Mouse (Mus musculus) embryonic facial prominence, embryonic 15.5 days (tissue): ENCODE results near the gene Fermt1. TPM values are rescaled to one million over a fixed set of nuclear protein-coding genes. Genes with fewer than 3 reads are reported as not detected.

Experiments
- ATAC-seq: fragments of 200-750 bp; cut with Nextera tagmentation; 2 replicates; pipeline ENCODE4 v1.8.0; 2017; ENCODE audit warnings: low read depth, moderate TSS enrichment; ENCODE audit not compliant: insufficient number of reproducible peaks, low FRiP score, low TSS enrichment
- H3K27ac ChIP-seq: fragments of 300-500 bp; sonication (generic); replicated peaks from 2 replicates; pipeline ENCODE4 v1.5.1; 2015; ENCODE audit warnings: mild to moderate bottlenecking, inconsistent platforms
- H3K27me3 ChIP-seq: fragments of 300-500 bp; sonication (generic); 2 replicates; pipeline ENCODE4 v1.6.1; 2015; ENCODE audit warnings: inconsistent platforms
- H3K36me3 ChIP-seq: fragments of 300-500 bp; sonication (generic); 2 replicates; pipeline ENCODE4 v1.6.1; 2015; ENCODE audit warnings: mild to moderate bottlenecking, inconsistent platforms
- H3K4me1 ChIP-seq: fragments of 300-500 bp; sonication (generic); 2 replicates; pipeline ENCODE4 v1.6.1; 2015; ENCODE audit warnings: inconsistent platforms
- H3K4me2 ChIP-seq: fragments of 300-500 bp; sonication (generic); replicated peaks from 2 replicates; pipeline ENCODE4 v1.6.1; 2015; ENCODE audit warnings: mild to moderate bottlenecking, inconsistent platforms
- H3K4me3 ChIP-seq: fragments of 300-500 bp; sonication (generic); replicated peaks from 2 replicates; pipeline ENCODE4 v1.5.1; 2015; ENCODE audit warnings: mild to moderate bottlenecking, inconsistent platforms
- H3K9ac ChIP-seq: fragments of 300-500 bp; sonication (generic); 2 replicates; pipeline ENCODE4 v1.6.1; 2015; ENCODE audit warnings: inconsistent platforms
- H3K9me3 ChIP-seq: fragments of 300-500 bp; sonication (generic); replicated peaks from 2 replicates; pipeline ENCODE4 v1.6.1; 2016; ENCODE audit warnings: inconsistent platforms
- WGBS: fragments of 180-500 bp; shearing (Covaris S2); methylation state at CpG from one replicate; pipeline ENCODE4 v1.1.7; 2015; 5-methylcytosine and 5-hydroxymethylcytosine counted together
- polyA plus RNA-seq: library from polyadenylated mRNA; unstranded; fragments of >200 nt; fragmentation: Nextera tagmentation; extraction: Ambion mirVana; gene quantifications from 2 replicates; pipeline ENCODE4 v1.2.1, GENCODE M21; 2015

Gene Fermt1
- polyA plus RNA-seq, 1 experiment from 2014 or later = 23.5 TPM

DNA sequence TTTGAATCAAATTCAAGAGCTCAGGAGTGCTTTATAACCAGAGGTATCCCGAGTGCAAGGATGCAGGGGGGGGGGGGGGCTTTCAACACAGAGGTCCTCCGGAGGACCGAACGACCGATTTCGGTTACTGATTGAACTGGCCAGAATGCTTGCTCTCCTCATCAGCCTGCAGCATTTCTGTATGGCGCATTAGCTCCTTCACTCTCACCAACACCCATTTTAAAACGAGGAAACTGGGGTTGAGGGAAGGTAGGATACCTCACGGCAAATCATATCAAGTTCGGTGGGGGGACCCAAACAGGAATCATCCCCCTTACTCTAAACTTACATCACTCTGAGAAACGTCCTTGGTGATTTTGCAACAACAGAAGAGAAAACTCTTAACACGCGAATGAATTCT, 1.7 kb downstream of the Fermt1 start:
- Histone ChIP-seq H3K4me3 (peak overlapping the region; percentile 24), H3K9ac (no peak overlapping the region), H3K9me3 (no peaks in the 10 kb centered on the region), H3K4me2 (peak overlapping the region; percentile 21), H3K27ac (no peak overlapping the region), H3K27me3 (peaks cover 34% of the 10 kb centered on the region), H3K4me1 (peaks cover 14% of the 10 kb centered on the region), H3K36me3 (no peaks in the 10 kb centered on the region)
- no peak for ATAC-seq
- 32% methylated on average over 13 of the region's 13 CpGs for WGBS

DNA sequence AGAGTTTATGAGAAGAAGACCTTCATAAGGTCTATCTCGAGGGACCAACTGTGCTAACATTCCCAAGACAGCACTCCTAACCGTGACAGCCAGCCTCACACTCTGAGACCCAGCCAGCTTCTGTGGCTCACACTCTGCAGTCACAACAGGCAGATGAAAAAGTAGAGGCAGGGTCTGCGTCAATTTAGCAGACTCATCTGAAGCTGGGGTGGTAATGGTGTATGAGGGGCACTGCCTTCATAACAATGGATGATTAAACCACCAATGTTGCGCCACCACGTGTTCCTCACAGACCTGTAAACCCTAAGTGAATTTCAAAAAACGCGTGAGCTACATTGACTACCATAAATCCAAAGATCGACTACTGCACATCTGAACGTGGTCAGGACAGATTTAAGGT, 2.1 kb downstream of the Fermt1 start:
- H3K27ac ChIP-seq = no peak overlapping the region
- H3K4me3 ChIP-seq = peak overlapping the region; percentile 24
- no peak for ATAC-seq
- H3K4me1 ChIP-seq = peaks cover 14% of the 10 kb centered on the region
- H3K9me3 ChIP-seq = no peaks in the 10 kb centered on the region
- 44% methylated on average over 9 of the region's 9 CpGs for WGBS
- no peak overlapping the region for H3K9ac ChIP-seq
- no peaks in the 10 kb centered on the region for H3K36me3 ChIP-seq
- peak overlapping the region; percentile 21 for H3K4me2 ChIP-seq
- H3K27me3 ChIP-seq = peaks cover 34% of the 10 kb centered on the region

DNA sequence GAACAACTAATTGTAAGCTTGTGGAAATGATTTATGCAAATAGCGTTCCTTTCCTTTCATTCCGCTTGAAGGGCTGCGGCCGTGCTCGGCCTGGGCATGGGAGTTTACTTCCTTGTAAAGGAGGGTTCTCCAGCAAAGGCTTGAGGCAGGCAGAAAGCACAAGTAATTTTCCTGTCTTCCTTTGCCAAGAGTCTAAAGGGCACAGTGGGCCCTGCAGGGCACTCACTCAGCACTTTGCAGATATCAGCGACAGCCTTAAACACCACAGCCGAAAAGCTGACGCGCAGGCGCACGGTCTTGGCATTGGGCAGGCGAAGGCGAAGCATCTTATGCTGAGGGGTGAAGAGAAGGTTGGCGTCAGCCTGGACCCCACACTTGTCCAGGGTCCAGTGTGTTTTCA, 6.7 kb downstream of the Fermt1 start:
- no peak overlapping the region for H3K27ac ChIP-seq
- H3K9me3 ChIP-seq = no peaks in the 10 kb centered on the region
- H3K36me3 ChIP-seq = no peaks in the 10 kb centered on the region
- no peak for ATAC-seq
- H3K4me2 ChIP-seq = no peak overlapping the region
- H3K4me3 ChIP-seq = no peak overlapping the region
- WGBS = 82% methylated on average over 14 of the region's 14 CpGs
- H3K27me3 ChIP-seq = peaks cover 7% of the 10 kb centered on the region
- no peak overlapping the region for H3K9ac ChIP-seq
- no peaks in the 10 kb centered on the region for H3K4me1 ChIP-seq

GRCm38 (mm10) chr2:132936176-132936575, 9.5 kb downstream of the Fermt1 start:
- Histone ChIP-seq H3K27me3 (no peaks in the 10 kb centered on the region), H3K4me2 (no peak overlapping the region), H3K4me3 (no peak overlapping the region), H3K4me1 (no peaks in the 10 kb centered on the region), H3K36me3 (0 out of 2 replicates have a peak, but pooled peaks cover 3% of the 10 kb centered on the region), H3K9ac (no peak overlapping the region), H3K27ac (no peak overlapping the region), H3K9me3 (no peaks in the 10 kb centered on the region)
- no peak for ATAC-seq
- 81% methylated on average over 4 of the region's 4 CpGs for WGBS

- H3K4me2 ChIP-seq = no peak overlapping the region
- H3K27ac ChIP-seq = no peak overlapping the region
- no peaks in the 10 kb centered on the region for H3K9me3 ChIP-seq
- no peak for ATAC-seq
- no peak overlapping the region for H3K9ac ChIP-seq
- H3K27me3 ChIP-seq = no peaks in the 10 kb centered on the region
- no peaks in the 10 kb centered on the region for H3K4me1 ChIP-seq
- no peak overlapping the region for H3K4me3 ChIP-seq
- 0 out of 2 replicates have a peak, but pooled peaks cover 3% of the 10 kb centered on the region for H3K36me3 ChIP-seq
- WGBS = 94% methylated on average over 4 of the region's 4 CpGs
These were observed 11.0 kb downstream of the Fermt1 start for GRCm38 (mm10) chr2:132934711-132935110.

- WGBS = 79% methylated on average over 2 of the region's 2 CpGs
- Histone ChIP-seq H3K9ac (no peak overlapping the region), H3K4me2 (no peak overlapping the region), H3K9me3 (no peaks in the 10 kb centered on the region), H3K36me3 (0 out of 2 replicates have a peak, but pooled peaks cover 3% of the 10 kb centered on the region), H3K27me3 (no peaks in the 10 kb centered on the region), H3K4me1 (no peaks in the 10 kb centered on the region), H3K4me3 (no peak overlapping the region), H3K27ac (no peak overlapping the region)
- no peak for ATAC-seq
These were observed 11.6 kb downstream of the Fermt1 start for GRCm38 (mm10) chr2:132934142-132934541.

- Histone ChIP-seq H3K36me3 (0 out of 2 replicates have a peak, but pooled peaks cover 3% of the 10 kb centered on the region), H3K9me3 (no peaks in the 10 kb centered on the region), H3K4me2 (no peak overlapping the region), H3K9ac (no peak overlapping the region), H3K4me3 (no peak overlapping the region), H3K27me3 (no peaks in the 10 kb centered on the region), H3K4me1 (no peaks in the 10 kb centered on the region), H3K27ac (no peak overlapping the region)
- no peak for ATAC-seq
- WGBS = 84% methylated on average over 2 of the region's 2 CpGs
These were observed 16.7 kb downstream of the Fermt1 start for GRCm38 (mm10) chr2:132928999-132929398.

DNA sequence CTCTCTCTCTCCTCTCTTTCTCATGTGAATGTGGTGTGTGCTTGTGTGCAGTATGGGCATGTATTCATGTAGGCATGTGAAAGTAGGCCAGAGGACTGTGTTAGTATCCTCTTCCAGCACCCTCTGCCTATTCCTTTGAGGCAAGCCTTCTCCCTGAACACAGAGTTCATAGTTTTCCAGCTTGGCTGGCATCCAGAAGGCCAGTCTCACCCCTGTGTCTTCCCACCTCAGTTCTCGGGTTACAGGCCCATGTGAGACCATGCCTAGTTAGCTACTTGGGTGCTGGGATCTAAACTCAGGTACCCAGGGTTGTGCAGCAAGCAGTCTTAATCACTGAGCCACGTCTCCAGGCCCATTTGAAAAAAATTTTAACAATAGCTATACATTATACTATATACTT, 17.8 kb downstream of the Fermt1 start:
- Histone ChIP-seq H3K27me3 (no peaks in the 10 kb centered on the region), H3K27ac (no peak overlapping the region), H3K4me1 (no peaks in the 10 kb centered on the region), H3K36me3 (0 out of 2 replicates have a peak, but pooled peaks cover 3% of the 10 kb centered on the region), H3K4me2 (no peak overlapping the region), H3K4me3 (no peak overlapping the region), H3K9me3 (no peaks in the 10 kb centered on the region), H3K9ac (no peak overlapping the region)
- ATAC-seq = no peak
- WGBS = 55% methylated on average over 2 of the region's 2 CpGs

GRCm38 (mm10) chr2:132927298-132927697, 18.4 kb downstream of the Fermt1 start:
- 73% methylated on average over 2 of the region's 2 CpGs for WGBS
- H3K9ac ChIP-seq = no peak overlapping the region
- no peak overlapping the region for H3K4me2 ChIP-seq
- H3K4me3 ChIP-seq = no peak overlapping the region
- H3K4me1 ChIP-seq = no peaks in the 10 kb centered on the region
- no peak overlapping the region for H3K27ac ChIP-seq
- no peaks in the 10 kb centered on the region for H3K36me3 ChIP-seq
- no peak for ATAC-seq
- no peaks in the 10 kb centered on the region for H3K27me3 ChIP-seq
- H3K9me3 ChIP-seq = no peaks in the 10 kb centered on the region

DNA sequence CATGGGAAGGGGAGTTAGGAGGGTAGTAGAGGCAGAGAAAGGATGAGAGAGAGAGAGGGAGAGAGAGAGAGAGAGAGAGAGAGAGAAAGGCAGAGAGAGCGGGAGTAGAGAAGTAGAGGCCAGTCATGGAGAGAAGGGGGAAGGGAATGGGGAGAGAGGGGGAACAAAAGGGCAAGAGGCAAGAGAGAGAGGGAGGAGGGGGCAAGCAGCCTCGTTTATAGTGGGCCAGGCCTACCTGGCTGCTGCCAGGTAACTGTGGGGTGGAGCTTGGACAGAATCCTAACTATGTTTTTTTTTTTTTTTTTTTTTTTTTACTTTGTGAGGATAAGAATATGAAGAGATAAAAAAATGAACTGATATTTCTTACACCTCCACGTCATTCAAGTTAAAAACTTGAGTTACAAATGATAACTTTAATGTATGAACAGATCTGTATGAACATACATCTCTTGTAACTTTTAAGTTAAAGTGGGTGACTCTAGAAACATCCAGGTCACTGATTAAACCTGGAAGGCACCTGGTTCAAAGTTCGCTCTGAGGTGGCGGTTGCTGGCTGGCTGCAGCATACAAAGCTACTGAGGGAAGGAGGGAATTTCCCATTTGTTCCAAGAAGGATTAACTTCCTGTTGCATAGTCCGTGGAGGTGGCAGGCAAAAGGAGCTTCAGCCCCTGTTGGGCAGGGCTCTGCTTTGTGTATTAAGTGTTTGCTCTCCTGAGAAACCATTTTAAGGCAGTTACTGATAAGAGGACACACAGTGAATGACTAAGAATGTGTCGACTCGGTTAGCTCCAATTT, 22.2 kb downstream of the Fermt1 start:
- Histone ChIP-seq H3K9me3 (no peaks in the 10 kb centered on the region), H3K4me3 (no peak overlapping the region), H3K4me1 (no peaks in the 10 kb centered on the region), H3K36me3 (no peaks in the 10 kb centered on the region), H3K27me3 (no peaks in the 10 kb centered on the region), H3K4me2 (no peak overlapping the region), H3K9ac (no peak overlapping the region), H3K27ac (no peak overlapping the region)
- WGBS = 42% methylated on average over 8 of the region's 8 CpGs
- no peak for ATAC-seq

DNA sequence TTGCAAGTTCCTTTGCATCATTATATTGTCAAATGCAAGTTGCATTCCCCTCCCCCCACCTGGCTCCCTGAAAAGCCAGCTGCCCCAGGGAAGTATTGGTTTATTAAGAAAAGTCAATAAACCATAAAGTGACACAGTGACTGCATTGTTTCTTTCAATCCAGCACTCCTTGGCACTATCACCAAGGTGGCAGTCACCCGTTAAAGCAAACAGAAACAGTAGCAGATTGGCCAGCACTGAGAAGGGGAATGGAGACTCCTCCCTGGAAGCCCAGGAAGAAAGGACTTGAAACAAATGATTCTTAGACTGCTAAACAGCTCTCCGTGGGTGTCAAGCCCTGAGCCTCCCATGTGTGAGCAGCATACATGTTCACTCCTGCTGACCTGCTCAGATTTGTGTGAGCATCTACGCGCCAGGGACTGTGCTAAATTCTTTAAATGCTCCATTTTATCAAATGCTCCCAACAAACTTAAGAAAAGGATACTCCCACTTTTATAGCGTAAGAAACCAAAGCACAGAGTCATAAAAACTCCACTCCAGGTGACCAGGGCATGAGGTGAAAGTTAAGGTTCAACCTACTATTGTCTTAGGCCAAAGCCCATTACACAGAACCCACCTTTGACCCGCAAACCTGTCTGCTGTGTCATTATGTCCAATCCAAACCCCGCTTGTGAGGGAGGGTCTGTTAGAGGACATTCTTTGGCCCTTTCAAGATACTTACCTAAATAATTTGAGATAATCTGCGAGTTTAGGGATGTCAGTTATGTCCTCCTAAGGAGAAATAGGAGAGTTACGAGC, 23.4 kb downstream of the Fermt1 start:
- no peaks in the 10 kb centered on the region for H3K36me3 ChIP-seq
- H3K4me1 ChIP-seq = no peaks in the 10 kb centered on the region
- no peaks in the 10 kb centered on the region for H3K9me3 ChIP-seq
- no peak overlapping the region for H3K9ac ChIP-seq
- H3K27me3 ChIP-seq = no peaks in the 10 kb centered on the region
- no peak overlapping the region for H3K4me2 ChIP-seq
- no peak overlapping the region for H3K4me3 ChIP-seq
- 72% methylated on average over 9 of the region's 9 CpGs for whole genome bisulfite sequencing
- ATAC-seq = no peak
- H3K27ac ChIP-seq = no peak overlapping the region
